Mouse (Mus musculus): ENCODE measurements around the gene Trp53bp1. TPM values are rescaled to one million over a fixed set of nuclear protein-coding genes. Genes with fewer than 3 reads are reported as not detected.

Trp53bp1 gene
- polyA plus RNA-seq, 1 experiment from 2014 or later: 43.6 TPM

DNA sequence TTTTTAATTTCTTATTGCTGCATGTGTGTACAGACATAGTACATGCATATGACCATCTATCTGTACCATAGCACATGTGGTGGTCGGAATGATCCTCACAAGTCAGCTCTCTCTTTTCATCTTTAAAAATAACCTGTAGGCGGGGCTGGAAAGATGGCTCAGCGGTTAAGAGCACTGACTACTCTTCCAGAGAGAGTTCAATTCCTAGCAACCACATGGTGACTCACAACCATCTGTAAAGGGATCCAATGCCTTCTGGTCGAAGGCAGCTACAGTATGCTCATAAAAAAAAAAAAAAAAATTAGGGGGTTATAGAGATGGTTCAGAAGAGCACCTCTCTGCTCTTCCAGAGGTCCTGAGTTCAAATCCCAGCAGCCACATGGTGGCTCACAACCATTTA lies 31.8 kb downstream of the Trp53bp1 start:
- Histone ChIP-seq H3K4me3 (no peak overlapping the region), H3K36me3 (peaks cover 53% of the 10 kb centered on the region), H3K27ac (no peak overlapping the region), H3K4me1 (replicated peaks) (peaks cover 11% of the 10 kb centered on the region; the same call in 1 of the 2 replicates), H3K4me2 (no peak overlapping the region), H3K9ac (no peak overlapping the region), H3K27me3 (no peaks in the 10 kb centered on the region), H3K9me3 (replicated peaks) (no peaks in the 10 kb centered on the region)
- no peak for ATAC-seq (replicated peaks; ENCODE audit: insufficient number of reproducible peaks, insufficient read depth, low FRiP score, low read depth)
- 67% methylated on average over 4 of the region's 4 CpGs for WGBS

DNA sequence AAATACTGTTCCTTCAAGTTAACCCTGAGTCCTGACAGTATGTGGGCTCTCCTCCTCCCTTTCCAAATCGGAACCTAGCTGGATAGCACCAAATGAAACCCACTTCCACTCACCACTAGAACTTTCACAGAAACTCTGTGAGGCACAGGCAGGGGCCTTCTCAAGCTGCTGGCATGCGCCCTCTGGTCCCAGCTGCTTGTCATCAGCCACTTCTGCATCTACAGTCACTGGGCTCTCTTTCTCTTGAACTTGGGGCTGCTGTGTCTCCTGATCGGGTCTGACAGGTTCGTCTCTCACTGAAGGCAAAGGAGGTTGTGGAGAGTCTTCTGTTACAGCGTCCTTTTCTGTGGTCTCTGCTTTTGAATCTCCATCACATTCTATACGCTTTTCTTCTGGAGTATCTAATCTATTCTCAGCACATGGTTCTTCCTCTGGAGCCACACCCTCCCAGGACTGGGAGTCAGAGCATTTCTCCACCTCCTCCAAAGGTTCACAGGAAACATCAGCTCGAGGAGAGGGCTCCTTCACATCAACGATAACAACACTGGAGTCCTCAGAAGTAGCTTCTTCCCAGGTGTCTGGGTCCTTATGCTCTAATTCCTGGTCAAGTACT lies 35.6 kb downstream of the Trp53bp1 start:
- Histone ChIP-seq H3K9ac (no peak overlapping the region), H3K27ac (no peak overlapping the region), H3K27me3 (no peaks in the 10 kb centered on the region), H3K9me3 (replicated peaks) (no peaks in the 10 kb centered on the region), H3K36me3 (peaks cover 61% of the 10 kb centered on the region), H3K4me3 (no peak overlapping the region), H3K4me2 (no peak overlapping the region), H3K4me1 (replicated peaks) (peaks cover 6% of the 10 kb centered on the region; the same call in 1 of the 2 replicates)
- WGBS: 52% methylated on average over 8 of the region's 8 CpGs
- ATAC-seq (replicated peaks; ENCODE audit: insufficient number of reproducible peaks, insufficient read depth, low FRiP score, low read depth): no peak

DNA sequence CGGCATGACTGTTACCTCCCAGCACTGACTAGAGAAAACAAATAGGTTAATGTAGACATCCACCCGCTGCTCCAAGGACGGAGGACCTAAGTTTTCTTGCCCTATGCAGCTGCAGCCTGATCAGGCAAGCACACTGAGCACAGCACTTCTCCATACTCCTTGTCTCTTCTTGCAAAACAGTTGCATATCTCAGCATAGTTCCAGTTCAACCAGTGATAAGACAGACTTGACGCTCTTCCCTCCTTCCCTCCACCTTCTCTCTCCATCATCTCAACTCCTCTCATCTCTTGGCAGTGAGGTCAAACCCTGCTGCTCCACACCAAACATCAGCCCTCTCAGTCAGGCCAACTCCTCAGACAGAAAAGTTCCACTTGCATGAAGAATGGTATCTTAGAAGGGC lies 43.1 kb downstream of the Trp53bp1 start:
- 86% methylated on average over 4 of the region's 4 CpGs for WGBS

DNA sequence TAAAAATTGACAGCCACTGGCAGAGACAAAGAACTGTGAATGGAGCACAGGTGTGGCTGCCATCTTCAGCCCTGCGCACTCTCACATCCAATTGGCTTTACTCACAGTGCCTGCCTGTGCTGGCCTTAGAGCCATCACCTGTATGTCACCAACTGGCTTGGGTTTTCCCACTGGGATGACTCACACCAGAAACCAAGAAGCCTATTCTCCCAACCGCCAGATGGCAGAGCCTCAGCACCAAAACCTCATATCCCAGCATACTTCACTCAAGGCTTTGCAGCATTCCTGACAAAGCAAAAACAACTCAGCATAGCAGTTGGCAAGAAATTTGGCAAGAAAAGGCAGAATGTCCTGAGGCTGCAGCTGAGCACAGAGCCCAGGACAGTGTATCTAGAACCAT lies 48.2 kb downstream of the Trp53bp1 start:
- no peak for ATAC-seq (replicated peaks; ENCODE audit: insufficient number of reproducible peaks, insufficient read depth, low FRiP score, low read depth)
- H3K4me2 ChIP-seq: no peak overlapping the region
- no peak overlapping the region for H3K27ac ChIP-seq
- H3K4me3 ChIP-seq: no peak overlapping the region
- no peaks in the 10 kb centered on the region for H3K9me3 ChIP-seq (replicated peaks)
- H3K4me1 ChIP-seq (replicated peaks): no peaks in the 10 kb centered on the region
- WGBS: 94% methylated on average over 2 of the region's 2 CpGs
- H3K27me3 ChIP-seq: no peaks in the 10 kb centered on the region
- peaks cover 65% of the 10 kb centered on the region for H3K36me3 ChIP-seq
- H3K9ac ChIP-seq: no peak overlapping the region

More for the DNA sequence above, 43.1 kb downstream of the Trp53bp1 start:
- no peaks in the 10 kb centered on the region for H3K27me3 ChIP-seq
- no peaks in the 10 kb centered on the region for H3K9me3 ChIP-seq (replicated peaks)
- no peak for ATAC-seq (replicated peaks; ENCODE audit: insufficient number of reproducible peaks, insufficient read depth, low FRiP score, low read depth)
- H3K9ac ChIP-seq: no peak overlapping the region
- no peak overlapping the region for H3K4me3 ChIP-seq
- no peak overlapping the region for H3K27ac ChIP-seq
- no peak overlapping the region for H3K4me2 ChIP-seq
- H3K4me1 ChIP-seq (replicated peaks): no peaks in the 10 kb centered on the region
- H3K36me3 ChIP-seq: peaks cover 62% of the 10 kb centered on the region

DNA sequence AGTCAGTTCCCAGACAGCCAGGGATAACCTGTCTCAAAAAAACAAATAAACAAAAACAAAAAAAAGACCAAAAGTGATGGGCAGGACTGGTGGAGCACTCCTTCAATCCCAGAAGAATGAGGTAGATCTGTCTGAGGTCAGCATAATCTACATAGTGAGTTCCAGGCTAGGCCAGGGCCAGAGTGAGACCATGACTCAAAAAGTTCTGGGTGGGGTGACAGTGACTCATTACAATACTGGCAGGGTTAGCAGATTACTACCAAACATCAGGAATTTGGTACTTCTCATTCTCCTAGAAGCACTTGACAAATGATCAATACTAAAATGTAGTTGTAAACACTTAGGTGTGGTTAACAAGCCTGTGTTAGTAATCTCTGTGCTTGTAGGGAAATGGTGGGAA lies 51.2 kb downstream of the Trp53bp1 start:
- Histone ChIP-seq H3K4me2 (no peak overlapping the region), H3K27me3 (no peaks in the 10 kb centered on the region), H3K4me1 (replicated peaks) (no peaks in the 10 kb centered on the region), H3K27ac (no peak overlapping the region), H3K4me3 (no peak overlapping the region), H3K9ac (no peak overlapping the region), H3K9me3 (replicated peaks) (no peaks in the 10 kb centered on the region), H3K36me3 (peaks cover 60% of the 10 kb centered on the region)
- ATAC-seq (replicated peaks; ENCODE audit: insufficient number of reproducible peaks, insufficient read depth, low FRiP score, low read depth): no peak

DNA sequence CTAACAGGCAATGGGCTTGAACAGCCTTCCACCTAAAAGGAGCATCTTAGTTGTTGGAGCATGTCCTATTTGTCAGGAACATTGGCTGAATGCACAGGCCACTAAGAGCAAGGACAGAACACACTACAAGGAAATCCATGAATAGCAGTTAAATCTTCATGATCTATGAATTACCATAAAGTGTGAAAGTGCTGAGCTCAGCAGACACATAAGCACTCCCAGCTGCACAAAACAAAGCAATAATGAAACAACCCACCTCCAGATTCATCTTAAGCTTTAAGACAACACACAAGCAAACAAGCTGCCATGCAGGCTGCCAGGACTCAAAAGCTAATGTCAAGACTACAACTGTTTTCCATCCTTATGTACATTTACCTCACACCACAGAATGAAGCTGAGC lies 52.0 kb downstream of the Trp53bp1 start:
- H3K9me3 ChIP-seq (replicated peaks): no peaks in the 10 kb centered on the region
- H3K27ac ChIP-seq: no peak overlapping the region
- no peaks in the 10 kb centered on the region; the same call in 1 of the 2 replicates for H3K4me1 ChIP-seq (replicated peaks)
- ATAC-seq (replicated peaks; ENCODE audit: insufficient number of reproducible peaks, insufficient read depth, low FRiP score, low read depth): no peak
- H3K27me3 ChIP-seq: no peaks in the 10 kb centered on the region
- peaks cover 67% of the 10 kb centered on the region for H3K36me3 ChIP-seq
- H3K4me3 ChIP-seq: no peak overlapping the region
- H3K4me2 ChIP-seq: no peak overlapping the region
- no peak overlapping the region for H3K9ac ChIP-seq

DNA sequence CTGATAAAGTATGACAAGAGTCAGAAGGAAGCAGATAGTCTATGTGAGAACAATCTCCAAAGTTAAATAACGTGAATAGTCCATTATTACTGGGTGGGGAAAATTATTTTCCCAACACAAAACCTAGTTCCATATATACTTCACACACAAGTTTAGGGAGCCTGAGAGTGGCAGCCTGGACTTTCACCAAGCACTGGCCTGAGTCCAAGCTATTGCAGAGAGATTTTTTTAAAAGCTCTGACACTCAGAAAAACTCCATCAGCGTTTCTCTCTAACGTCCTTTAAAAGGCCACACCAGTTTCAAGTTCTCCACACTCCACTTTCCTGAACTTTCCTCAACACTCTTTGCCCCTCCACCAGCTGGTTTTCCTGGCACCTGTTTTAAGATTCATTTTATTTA lies 56.7 kb downstream of the Trp53bp1 start:
- Histone ChIP-seq H3K9ac (no peak overlapping the region), H3K4me1 (replicated peaks) (no peaks in the 10 kb centered on the region; the same call in 1 of the 2 replicates), H3K27ac (no peak overlapping the region), H3K4me2 (no peak overlapping the region), H3K27me3 (no peaks in the 10 kb centered on the region), H3K36me3 (peaks cover 46% of the 10 kb centered on the region), H3K9me3 (replicated peaks) (no peaks in the 10 kb centered on the region), H3K4me3 (no peak overlapping the region)
- 58% methylated on average over 3 of the region's 3 CpGs for WGBS
- no peak for ATAC-seq (replicated peaks; ENCODE audit: insufficient number of reproducible peaks, insufficient read depth, low FRiP score, low read depth)

DNA sequence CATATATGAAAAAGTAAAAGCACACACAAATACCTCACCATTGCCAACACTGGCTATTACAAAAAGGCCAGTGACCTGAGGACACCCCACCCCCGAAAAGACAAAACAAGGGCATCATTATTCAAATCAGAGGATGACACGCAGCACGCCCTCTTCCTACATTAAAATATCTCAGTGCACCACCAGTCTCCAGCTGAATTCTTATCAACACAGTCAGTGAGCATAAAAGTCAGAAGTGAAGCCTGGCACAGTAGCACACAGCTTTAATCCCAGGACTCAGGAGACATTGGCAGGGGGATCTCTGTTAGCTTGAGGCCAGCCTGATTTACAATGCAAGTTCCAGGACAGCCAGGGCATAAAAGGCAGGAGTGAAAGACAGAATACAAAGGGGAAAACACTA lies 64.7 kb downstream of the Trp53bp1 start:
- Histone ChIP-seq H3K36me3 (peaks cover 58% of the 10 kb centered on the region), H3K9ac (no peak overlapping the region), H3K4me3 (no peak overlapping the region), H3K27ac (no peak overlapping the region), H3K4me1 (replicated peaks) (no peaks in the 10 kb centered on the region), H3K9me3 (replicated peaks) (no peaks in the 10 kb centered on the region), H3K27me3 (no peaks in the 10 kb centered on the region), H3K4me2 (no peak overlapping the region)
- WGBS: 91% methylated on average over 3 of the region's 3 CpGs
- ATAC-seq (replicated peaks; ENCODE audit: insufficient number of reproducible peaks, insufficient read depth, low FRiP score, low read depth): no peak

DNA sequence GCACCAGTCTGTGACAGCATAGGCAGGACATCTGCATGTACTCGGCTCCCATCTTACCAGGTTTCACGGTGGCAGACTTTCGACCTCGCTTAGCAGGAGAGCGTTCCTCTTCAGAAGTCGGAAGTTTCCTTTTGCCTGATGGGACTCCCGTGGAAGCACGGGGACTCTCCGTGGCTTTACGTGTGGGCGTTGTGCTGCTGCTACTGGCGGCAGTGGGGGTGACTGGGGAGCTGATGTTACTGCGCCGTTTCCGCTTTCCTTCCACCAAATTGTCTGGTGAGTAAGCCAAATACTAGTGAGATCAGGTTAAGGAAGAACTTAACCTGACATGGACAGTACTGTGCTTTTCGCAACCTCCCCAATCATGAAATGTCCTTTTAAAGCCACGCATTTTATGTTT lies 66.9 kb downstream of the Trp53bp1 start:
- no peak for ATAC-seq (replicated peaks; ENCODE audit: insufficient number of reproducible peaks, insufficient read depth, low FRiP score, low read depth)
- WGBS: 92% methylated on average over 17 of the region's 17 CpGs

DNA sequence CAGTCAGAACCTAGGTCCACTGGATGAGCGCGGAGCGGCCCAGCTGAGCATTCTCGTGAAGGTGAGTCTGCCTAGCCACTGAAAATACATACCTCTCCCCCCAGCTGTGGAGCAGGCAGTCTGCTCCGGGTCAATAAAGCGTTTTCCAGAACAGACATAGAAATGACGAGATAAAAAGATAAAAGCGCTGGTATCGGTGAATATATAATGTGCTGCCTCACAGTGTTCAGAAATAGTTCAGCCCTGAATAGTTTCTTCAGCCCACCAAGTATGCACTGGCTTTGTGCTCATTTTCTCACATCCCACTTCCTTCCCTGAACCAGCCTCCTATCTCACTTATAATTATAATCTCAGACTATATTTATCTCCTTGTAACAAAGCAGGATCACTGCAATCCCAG lies 75.7 kb downstream of the Trp53bp1 start:
- H3K4me2 ChIP-seq: no peak overlapping the region
- H3K4me1 ChIP-seq (replicated peaks): 0 out of 2 replicates have a peak, but pooled peaks cover 3% of the 10 kb centered on the region
- ATAC-seq (replicated peaks; ENCODE audit: insufficient number of reproducible peaks, insufficient read depth, low FRiP score, low read depth): no peak
- H3K36me3 ChIP-seq: peaks cover 88% of the 10 kb centered on the region
- H3K27ac ChIP-seq: no peak overlapping the region
- H3K9ac ChIP-seq: no peak overlapping the region
- H3K4me3 ChIP-seq: no peak overlapping the region
- H3K27me3 ChIP-seq: no peaks in the 10 kb centered on the region
- 87% methylated on average over 9 of the region's 9 CpGs for WGBS
- H3K9me3 ChIP-seq (replicated peaks): no peaks in the 10 kb centered on the region

More for the DNA sequence above, 66.9 kb downstream of the Trp53bp1 start:
- Histone ChIP-seq H3K9ac (no peak overlapping the region), H3K27me3 (no peaks in the 10 kb centered on the region), H3K4me2 (no peak overlapping the region), H3K4me1 (replicated peaks) (no peaks in the 10 kb centered on the region), H3K36me3 (peaks cover 70% of the 10 kb centered on the region), H3K27ac (no peak overlapping the region), H3K9me3 (replicated peaks) (no peaks in the 10 kb centered on the region), H3K4me3 (no peak overlapping the region)

DNA sequence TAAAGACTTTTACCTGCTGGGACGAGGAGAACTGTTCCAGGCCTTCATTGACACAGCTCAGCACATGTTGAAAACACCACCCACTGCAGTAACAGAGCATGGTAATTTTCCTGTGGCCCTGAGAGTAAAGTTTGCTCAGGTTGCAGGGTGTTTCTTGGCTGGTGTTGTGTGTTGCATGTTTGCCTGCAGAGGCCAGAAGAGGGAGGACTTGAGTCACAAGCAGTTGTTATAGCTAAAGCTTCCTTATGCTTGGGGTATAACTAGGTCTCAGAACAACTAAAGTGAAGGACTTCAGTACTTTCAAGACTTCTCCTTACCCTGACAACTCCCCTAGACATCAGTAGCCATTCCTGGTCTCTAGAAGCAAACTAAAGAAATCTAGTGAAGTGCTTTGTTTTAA lies 82.7 kb downstream of the Trp53bp1 start:
- WGBS: 71% methylated on average over 1 of the region's 1 CpGs
- H3K36me3 ChIP-seq: peaks cover 87% of the 10 kb centered on the region
- no peak overlapping the region for H3K9ac ChIP-seq
- no peak overlapping the region for H3K27ac ChIP-seq
- 0 out of 2 replicates have a peak, but pooled peaks cover 1% of the 10 kb centered on the region for H3K4me1 ChIP-seq (replicated peaks)
- no peak for ATAC-seq (replicated peaks; ENCODE audit: insufficient number of reproducible peaks, insufficient read depth, low FRiP score, low read depth)
- no peaks in the 10 kb centered on the region for H3K27me3 ChIP-seq
- no peaks in the 10 kb centered on the region for H3K9me3 ChIP-seq (replicated peaks)
- no peak overlapping the region for H3K4me3 ChIP-seq
- H3K4me2 ChIP-seq: no peak overlapping the region

DNA sequence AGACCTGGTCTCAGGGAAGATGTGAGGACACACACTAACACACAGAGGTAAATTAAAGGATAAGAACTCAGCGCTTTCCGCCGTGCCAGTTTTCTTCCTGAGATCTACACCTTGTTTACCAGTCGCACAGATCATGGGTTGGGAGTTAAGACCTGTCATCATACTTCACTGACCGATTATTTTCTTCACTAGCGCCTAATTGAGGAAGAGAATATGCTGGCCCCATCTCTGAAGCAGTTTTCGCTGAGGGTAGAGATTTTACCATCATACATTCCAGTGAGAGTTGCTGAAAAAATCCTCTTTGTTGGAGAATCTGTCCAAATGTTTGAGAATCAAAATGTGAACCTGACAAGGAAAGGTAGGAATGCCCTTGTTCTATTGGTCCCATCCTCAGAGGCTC lies 87.1 kb downstream of the Trp53bp1 start:
- no peak overlapping the region for H3K9ac ChIP-seq
- 91% methylated on average over 7 of the region's 7 CpGs for whole genome bisulfite sequencing
- H3K4me1 ChIP-seq (replicated peaks): no peaks in the 10 kb centered on the region
- no peaks in the 10 kb centered on the region for H3K27me3 ChIP-seq
- no peak overlapping the region for H3K4me3 ChIP-seq
- no peak overlapping the region for H3K27ac ChIP-seq
- peaks cover 55% of the 10 kb centered on the region for H3K36me3 ChIP-seq
- no peaks in the 10 kb centered on the region for H3K9me3 ChIP-seq (replicated peaks)
- no peak for ATAC-seq (replicated peaks; ENCODE audit: insufficient number of reproducible peaks, insufficient read depth, low FRiP score, low read depth)
- H3K4me2 ChIP-seq: no peak overlapping the region
